Mouse (Mus musculus) kidney, postnatal 14 days (tissue): ENCODE data around the gene Grip1.

Source experiments
- DNase-seq: peaks from one replicate; pipeline ENCODE4 v3.0.0; 2022; ENCODE audit warnings: mixed read lengths

Gene Grip1

GRCm38 (mm10) chr10:119980032-119980431, 526.4 kb downstream of the Grip1 start:
- no peak for DNase-seq

- no peak for DNase-seq
These were observed 530.7 kb downstream of the Grip1 start for GRCm38 (mm10) chr10:119984299-119984698.

GRCm38 (mm10) chr10:119998475-119998874, 544.8 kb downstream of the Grip1 start:
- no peak for DNase-seq

- no peak for DNase-seq
These were observed 548.5 kb downstream of the Grip1 start for GRCm38 (mm10) chr10:120002149-120002548.

- DNase-seq, result no peak
These were observed 550.5 kb downstream of the Grip1 start for GRCm38 (mm10) chr10:120004096-120004495.

- no peak for DNase-seq
These were observed 552.0 kb downstream of the Grip1 start for GRCm38 (mm10) chr10:120005581-120005980.

GRCm38 (mm10) chr10:120012331-120012730, 558.7 kb downstream of the Grip1 start:
- DNase-seq, result no peak

GRCm38 (mm10) chr10:120015117-120015516, 561.5 kb downstream of the Grip1 start:
- no peak for DNase-seq

GRCm38 (mm10) chr10:120026437-120026836, 572.8 kb downstream of the Grip1 start:
- DNase-seq, result no peak

- no peak for DNase-seq
These were observed 577.3 kb downstream of the Grip1 start for GRCm38 (mm10) chr10:120030901-120031300.

GRCm38 (mm10) chr10:120031316-120031715, 577.7 kb downstream of the Grip1 start:
- no peak for DNase-seq

- no peak for DNase-seq
These were observed 580.2 kb downstream of the Grip1 start for GRCm38 (mm10) chr10:120033866-120034265.

GRCm38 (mm10) chr10:120035211-120035733, 581.6 kb downstream of the Grip1 start:
- DNase-seq, result no peak

- no peak for DNase-seq
These were observed 582.2 kb downstream of the Grip1 start for GRCm38 (mm10) chr10:120035824-120036223.

GRCm38 (mm10) chr10:120038194-120038593, 584.6 kb downstream of the Grip1 start:
- DNase-seq, result no peak

GRCm38 (mm10) chr10:120044237-120044636, 590.6 kb downstream of the Grip1 start:
- no peak for DNase-seq

GRCm38 (mm10) chr10:120044714-120045234, 591.1 kb downstream of the Grip1 start:
- DNase-seq, result no peak

GRCm38 (mm10) chr10:120060579-120061237, 607.1 kb downstream of the Grip1 start:
- DNase-seq, result no peak

GRCm38 (mm10) chr10:120061238-120062130, 607.9 kb downstream of the Grip1 start:
- DNase-seq, result no peak

GRCm38 (mm10) chr10:120064424-120064823, 610.8 kb downstream of the Grip1 start:
- peak; percentile 47 for DNase-seq

- DNase-seq, result no peak
These were observed 612.7 kb downstream of the Grip1 start for GRCm38 (mm10) chr10:120066319-120066718.

- DNase-seq, result no peak
These were observed 624.2 kb downstream of the Grip1 start for GRCm38 (mm10) chr10:120077850-120078249.

- DNase-seq, result no peak
These were observed 638.9 kb downstream of the Grip1 start for GRCm38 (mm10) chr10:120092548-120092947.

GRCm38 (mm10) chr10:120095136-120095535, 641.5 kb downstream of the Grip1 start:
- no peak for DNase-seq
